Comparison of ENCODE assay signal across 33 mouse cellular contexts in genomic region chr7:139910204-139910835, GRCm38 (mm10). TPM values are rescaled to one million over a fixed set of nuclear protein-coding genes. Genes with fewer than 3 reads are reported as not detected.
A peak's percentile ranks its signal among the peaks of the same experiment; 100 is the strongest.
DNase-seq lines count a peak whose midpoint lies in the region; ATAC-seq lines count a peak whose summit lies in the region.
"Had no signal": no experiment of that assay in that cellular context is flagged by ENCODE, and none has a peak within 500 bp of the region (broad histone marks: within the 10 kb centered on the region; RNA-seq: fewer than 3 reads in every experiment).

No protein-coding gene starts in this region.

- no peaks in the 10 kb centered on the region for H3K36me3 ChIP-seq in embryonic facial prominence, embryonic 13.5 days
- H3K36me3 ChIP-seq in embryonic facial prominence, embryonic 10.5 days (replicated peaks) = no peaks in the 10 kb centered on the region
- no peaks in the 10 kb centered on the region for H3K36me3 ChIP-seq in kidney, embryonic 14.5 days (ENCODE audit: control insufficient read depth, insufficient read depth, low read length)
- no peaks in the 10 kb centered on the region for H3K36me3 ChIP-seq in neural tube, embryonic 13.5 days
- H3K36me3 ChIP-seq: embryonic facial prominence, embryonic 15.5 days; forebrain, embryonic 15.5 days; heart, embryonic 12.5 days; limb, embryonic 12.5 days; liver, embryonic 12.5 days; midbrain, embryonic 12.5 days had no signal

- no peak overlapping the region for H3K4me2 ChIP-seq in embryonic facial prominence, embryonic 13.5 days
- no peak overlapping the region for H3K4me2 ChIP-seq in kidney, embryonic 14.5 days (replicated peaks; ENCODE audit: low read depth, low read length)
- H3K4me2 ChIP-seq in neural tube, embryonic 13.5 days = no peak overlapping the region
- H3K4me2 ChIP-seq: embryonic facial prominence, embryonic 15.5 days; forebrain, embryonic 15.5 days; heart, embryonic 12.5 days; limb, embryonic 12.5 days; liver, embryonic 12.5 days; midbrain, embryonic 12.5 days had no signal

- no peak overlapping the region for H3K27ac ChIP-seq in embryonic facial prominence, embryonic 13.5 days
- H3K27ac ChIP-seq in embryonic facial prominence, embryonic 10.5 days (replicated peaks) = no peak overlapping the region
- H3K27ac ChIP-seq in kidney, embryonic 14.5 days (ENCODE audit: low read depth, low read length) = no peak overlapping the region
- no peak overlapping the region for H3K27ac ChIP-seq in neural tube, embryonic 13.5 days (replicated peaks)
- H3K27ac ChIP-seq: embryonic facial prominence, embryonic 15.5 days; forebrain, embryonic 15.5 days; kidney, postnatal 0 days; limb, embryonic 12.5 days; liver, embryonic 12.5 days; midbrain, embryonic 12.5 days had no signal

- 49% methylated on average over 11 of the region's 11 CpGs for WGBS in embryonic facial prominence, embryonic 13.5 days
- 53% methylated on average over 11 of the region's 11 CpGs for WGBS in embryonic facial prominence, embryonic 10.5 days
- WGBS in kidney, embryonic 14.5 days = 42% methylated on average over 11 of the region's 11 CpGs
- 64% methylated on average over 11 of the region's 11 CpGs for WGBS in neural tube, embryonic 13.5 days

- peaks cover 46% of the 10 kb centered on the region for H3K27me3 ChIP-seq in embryonic facial prominence, embryonic 13.5 days
- H3K27me3 ChIP-seq in embryonic facial prominence, embryonic 10.5 days (replicated peaks; ENCODE audit: low read depth, poor library complexity, severe bottlenecking) = peaks cover 54% of the 10 kb centered on the region
- peaks cover 4% of the 10 kb centered on the region for H3K27me3 ChIP-seq in kidney, embryonic 14.5 days (ENCODE audit: control insufficient read depth, insufficient read depth, low read length)
- peaks cover 40% of the 10 kb centered on the region for H3K27me3 ChIP-seq in neural tube, embryonic 13.5 days

- H3K4me1 ChIP-seq in embryonic facial prominence, embryonic 13.5 days = peaks cover 30% of the 10 kb centered on the region
- H3K4me1 ChIP-seq in embryonic facial prominence, embryonic 10.5 days = peaks cover 45% of the 10 kb centered on the region
- 0 out of 2 replicates have a peak, but pooled peaks cover 14% of the 10 kb centered on the region for H3K4me1 ChIP-seq in kidney, embryonic 14.5 days (ENCODE audit: control insufficient read depth, insufficient read depth, low read length)
- peaks cover 39% of the 10 kb centered on the region for H3K4me1 ChIP-seq in neural tube, embryonic 13.5 days (replicated peaks)

- no peak for ATAC-seq in embryonic facial prominence, embryonic 13.5 days (ENCODE audit: insufficient number of reproducible peaks, insufficient read depth, low FRiP score, low TSS enrichment, low read depth)
- no peak for ATAC-seq in kidney, embryonic 14.5 days (ENCODE audit: low FRiP score, low TSS enrichment)
- ATAC-seq in neural tube, embryonic 13.5 days (ENCODE audit: low read depth) = no peak
- ATAC-seq: liver, embryonic 12.5 days had no signal

- peak overlapping the region; percentile 32; the same call in 1 of the 2 replicates for H3K9ac ChIP-seq in embryonic facial prominence, embryonic 13.5 days
- H3K9ac ChIP-seq in kidney, embryonic 14.5 days (ENCODE audit: low read depth, low read length) = 0 out of 2 replicates have a peak overlapping the region, but pooled peaks have one; percentile 18
- peak overlapping the region; percentile 45; the same call in 1 of the 2 replicates for H3K9ac ChIP-seq in neural tube, embryonic 13.5 days
- H3K9ac ChIP-seq: embryonic facial prominence, embryonic 15.5 days; forebrain, embryonic 15.5 days; heart, embryonic 12.5 days; limb, embryonic 12.5 days; liver, embryonic 12.5 days had no signal

- intact Hi-C loops in gastrocnemius, postnatal 14 days (cut with DNase I; ENCODE audit: low total_unique reads) = no loop called here

- H3K9me3 ChIP-seq in embryonic facial prominence, embryonic 13.5 days = no peaks in the 10 kb centered on the region
- H3K9me3 ChIP-seq in embryonic facial prominence, embryonic 10.5 days = no peaks in the 10 kb centered on the region
- H3K9me3 ChIP-seq in kidney, embryonic 14.5 days (ENCODE audit: control insufficient read depth, low read length) = no peaks in the 10 kb centered on the region
- H3K9me3 ChIP-seq in neural tube, embryonic 13.5 days = no peaks in the 10 kb centered on the region
- H3K9me3 ChIP-seq: embryonic facial prominence, embryonic 15.5 days; forebrain, embryonic 15.5 days; heart, embryonic 12.5 days; limb, embryonic 12.5 days; liver, embryonic 12.5 days; midbrain, embryonic 12.5 days had no signal

- no peak overlapping the region for H3K4me3 ChIP-seq in embryonic facial prominence, embryonic 13.5 days
- no peak overlapping the region for H3K4me3 ChIP-seq in embryonic facial prominence, embryonic 10.5 days
- H3K4me3 ChIP-seq in kidney, embryonic 14.5 days (ENCODE audit: low read length) = no peak overlapping the region
- H3K4me3 ChIP-seq in neural tube, embryonic 13.5 days = no peak overlapping the region
- H3K4me3 ChIP-seq: embryonic facial prominence, embryonic 15.5 days; forebrain, embryonic 15.5 days; heart, embryonic 12.5 days; limb, embryonic 12.5 days; liver, embryonic 12.5 days; midbrain, embryonic 12.5 days; myocyte had no signal

- no peak for DNase-seq in embryonic facial prominence, embryonic 10.5 days (ENCODE audit: low spot score)
- DNase-seq in kidney, postnatal 36 days = no peak
- DNase-seq in neural tube, embryonic 10.5 days (ENCODE audit: extremely low spot score, low spot score) = no peak
- no peak for DNase-seq in gastrocnemius, postnatal 14 days
- DNase-seq: adrenal gland, adult 2 months; cerebellum, adult 9-10 months; embryo, embryonic 11 days; gastrocnemius, postnatal 10 days; heart, adult 11 months; heart, postnatal 10 days; kidney, adult 11 months; layer of hippocampus, postnatal 36 days; lung, adult 18-20 months; lung, postnatal 10 days; thymus, adult 18-20 months; thymus, postnatal 36 days had no signal

RNA-seq across cellular contexts. Expression of gene Kndc1, which starts 15.8 kb away (rescaled TPM):
- 0.11 and 0.15 TPM in 2 replicates for polyA plus RNA-seq in embryonic facial prominence, embryonic 13.5 days (2015; fragmentation: Nextera tagmentation; extraction: Ambion mirVana)
- polyA plus RNA-seq in embryonic facial prominence, embryonic 10.5 days (2016; fragmentation: Nextera tagmentation; extraction: Ambion mirVana) = 0.11 and 0.40 TPM in 2 replicates
- 0.14 and 0.18 TPM in 2 replicates for polyA plus RNA-seq in kidney, embryonic 14.5 days (2014; fragmentation: Nextera tagmentation; extraction: Ambion mirVana)
- 5.8 and 6.0 TPM in 2 replicates for polyA plus RNA-seq in neural tube, embryonic 13.5 days (2015; fragmentation: Nextera tagmentation; extraction: Ambion mirVana)
- under 1 TPM; 0.04 to 0.08 TPM for total RNA-seq in gastrocnemius, postnatal 14 days (2021)
- total RNA-seq: heart, postnatal 10 days; MEL had no signal
- polyA plus RNA-seq: C2C12 had no signal

RNA-seq across cellular contexts. Expression of gene Utf1, which starts 33.3 kb away (rescaled TPM):
- polyA plus RNA-seq in embryonic facial prominence, embryonic 13.5 days (2015; fragmentation: Nextera tagmentation; extraction: Ambion mirVana) = 0.28 and 0.36 TPM in 2 replicates
- polyA plus RNA-seq in embryonic facial prominence, embryonic 10.5 days (2016; fragmentation: Nextera tagmentation; extraction: Ambion mirVana) = 0.20 and 0.36 TPM in 2 replicates
- 0.23 TPM in 1 of 2 replicates, not detected in the other for polyA plus RNA-seq in kidney, embryonic 14.5 days (2014; fragmentation: Nextera tagmentation; extraction: Ambion mirVana)
- not detected in 2 replicates for polyA plus RNA-seq in neural tube, embryonic 13.5 days (2015; fragmentation: Nextera tagmentation; extraction: Ambion mirVana)
- total RNA-seq in gastrocnemius, postnatal 14 days (2021) = not detected
- total RNA-seq: adrenal gland, adult 2 months; adrenal gland, postnatal 4 days; gastrocnemius, postnatal 10 days; heart, postnatal 10 days; layer of hippocampus, adult 18-20 months; layer of hippocampus, postnatal 36 days; left cerebral cortex, postnatal 10 days; MEL had no signal
- polyA plus RNA-seq: C2C12; forebrain, embryonic 15.5 days; heart, embryonic 12.5 days; kidney, postnatal 0 days; liver, embryonic 12.5 days; midbrain, embryonic 12.5 days; myocyte; stomach, embryonic 16.5 days had no signal
